Mouse (Mus musculus): Measurements from ENCODE around the gene Rdh16f2. TPM values are rescaled to one million over a fixed set of nuclear protein-coding genes. Genes with fewer than 3 reads are reported as not detected.
A peak's percentile ranks its signal among the peaks of the same experiment; 100 is the strongest.
"Not testable (repeated sequence)": the region's sequence is repeated elsewhere in the genome, so short reads cannot be mapped to it uniquely, and the experiment has no call there.

The Rdh16f2 gene
- polyA plus RNA-seq, 1 experiment from 2014 or later, result not detected

GRCm38 (mm10) chr10:127896705-127897104, 30.4 kb downstream of the Rdh16f2 start:
- no peak for ATAC-seq (ENCODE audit: insufficient number of reproducible peaks, low FRiP score, low TSS enrichment, low read depth)
- Histone ChIP-seq H3K36me3 (no peaks in the 10 kb centered on the region), H3K9ac (no peak overlapping the region), H3K4me1 (no peaks in the 10 kb centered on the region), H3K4me3 (no peak overlapping the region), H3K4me2 (no peak overlapping the region), H3K27ac (no peak overlapping the region), H3K9me3 (no peaks in the 10 kb centered on the region), H3K27me3 (no peaks in the 10 kb centered on the region)
- 57% methylated on average over 5 of the region's 5 CpGs for WGBS

- Histone ChIP-seq H3K4me1 (no peaks in the 10 kb centered on the region), H3K27ac (no peak overlapping the region; the same call in 1 of the 2 replicates), H3K9ac (no peak overlapping the region), H3K9me3 (no peaks in the 10 kb centered on the region), H3K27me3 (no peaks in the 10 kb centered on the region), H3K4me3 (no peak overlapping the region), H3K36me3 (no peaks in the 10 kb centered on the region), H3K4me2 (no peak overlapping the region)
- ATAC-seq (ENCODE audit: insufficient number of reproducible peaks, low FRiP score, low TSS enrichment, low read depth), result no peak
- WGBS, result 70% methylated on average over 3 of the region's 3 CpGs
Measured at GRCm38 (mm10) chr10:127897506-127897905, 31.2 kb downstream of the Rdh16f2 start.

GRCm38 (mm10) chr10:127898218-127898617, 31.9 kb downstream of the Rdh16f2 start, which contains the start of gene Sdr9c7:
Sdr9c7 (plus strand) TSS chr10:127898518.
- Histone ChIP-seq H3K9me3 (no peaks in the 10 kb centered on the region), H3K27ac (no peak within 1 kb of the TSS; the same call in 1 of the 2 replicates), H3K27me3 (no peaks in the 10 kb centered on the region), H3K4me3 (no peak within 1 kb of the TSS), H3K9ac (no peak within 1 kb of the TSS), H3K36me3 (no peaks in the 10 kb centered on the region), H3K4me1 (no peaks in the 10 kb centered on the region), H3K4me2 (no peak within 1 kb of the TSS)
- ATAC-seq (ENCODE audit: insufficient number of reproducible peaks, low FRiP score, low TSS enrichment, low read depth), result no peak
- 73% methylated on average over 2 of the region's 2 CpGs for WGBS

GRCm38 (mm10) chr10:127899783-127900182, 33.5 kb downstream of the Rdh16f2 start:
- no peak overlapping the region for H3K4me3 ChIP-seq
- H3K27me3 ChIP-seq, result no peaks in the 10 kb centered on the region
- no peaks in the 10 kb centered on the region for H3K4me1 ChIP-seq
- H3K9me3 ChIP-seq, result no peaks in the 10 kb centered on the region
- H3K27ac ChIP-seq, result no peak overlapping the region
- no peak overlapping the region for H3K4me2 ChIP-seq
- ATAC-seq (ENCODE audit: insufficient number of reproducible peaks, low FRiP score, low TSS enrichment, low read depth), result no peak
- 72% methylated on average over 5 of the region's 5 CpGs for WGBS
- H3K36me3 ChIP-seq, result no peaks in the 10 kb centered on the region
- H3K9ac ChIP-seq, result no peak overlapping the region

GRCm38 (mm10) chr10:127901751-127902150, 35.5 kb downstream of the Rdh16f2 start:
- no peak for ATAC-seq (ENCODE audit: insufficient number of reproducible peaks, low FRiP score, low TSS enrichment, low read depth)

GRCm38 (mm10) chr10:127903116-127903515, 36.8 kb downstream of the Rdh16f2 start:
- no peaks in the 10 kb centered on the region for H3K36me3 ChIP-seq
- H3K4me1 ChIP-seq, result no peaks in the 10 kb centered on the region
- no peak overlapping the region for H3K9ac ChIP-seq
- H3K27ac ChIP-seq, result no peak overlapping the region
- no peaks in the 10 kb centered on the region for H3K9me3 ChIP-seq
- no peak overlapping the region for H3K4me3 ChIP-seq
- 45% methylated on average over 1 of the region's 1 CpGs for WGBS
- no peak for ATAC-seq (ENCODE audit: insufficient number of reproducible peaks, low FRiP score, low TSS enrichment, low read depth)
- H3K4me2 ChIP-seq, result no peak overlapping the region
- no peaks in the 10 kb centered on the region for H3K27me3 ChIP-seq

More at GRCm38 (mm10) chr10:127901751-127902150, 35.5 kb downstream of the Rdh16f2 start:
- Histone ChIP-seq H3K4me3 (no peak overlapping the region), H3K9me3 (no peaks in the 10 kb centered on the region), H3K36me3 (no peaks in the 10 kb centered on the region), H3K4me1 (no peaks in the 10 kb centered on the region), H3K27me3 (no peaks in the 10 kb centered on the region), H3K9ac (no peak overlapping the region), H3K4me2 (no peak overlapping the region), H3K27ac (no peak overlapping the region)
- WGBS, result 84% methylated on average over 4 of the region's 4 CpGs

GRCm38 (mm10) chr10:127904718-127905446, 38.6 kb downstream of the Rdh16f2 start:
- Histone ChIP-seq H3K4me3 (no peak overlapping the region), H3K27me3 (no peaks in the 10 kb centered on the region), H3K36me3 (no peaks in the 10 kb centered on the region), H3K9ac (no peak overlapping the region), H3K4me2 (no peak overlapping the region), H3K9me3 (no peaks in the 10 kb centered on the region), H3K27ac (peak overlapping the region; percentile 18; the same call in 1 of the 2 replicates), H3K4me1 (no peaks in the 10 kb centered on the region)
- ATAC-seq (ENCODE audit: insufficient number of reproducible peaks, low FRiP score, low TSS enrichment, low read depth), result peak; percentile 52; the same call in 1 of the 2 replicates
- WGBS, result 62% methylated on average over 7 of the region's 7 CpGs

GRCm38 (mm10) chr10:127906138-127906537, 39.9 kb downstream of the Rdh16f2 start:
- H3K36me3 ChIP-seq, result no peaks in the 10 kb centered on the region
- 85% methylated on average over 2 of the region's 2 CpGs for WGBS
- H3K27me3 ChIP-seq, result no peaks in the 10 kb centered on the region
- no peak for ATAC-seq (ENCODE audit: insufficient number of reproducible peaks, low FRiP score, low TSS enrichment, low read depth)
- no peak overlapping the region for H3K9ac ChIP-seq
- H3K9me3 ChIP-seq, result no peaks in the 10 kb centered on the region
- H3K4me3 ChIP-seq, result no peak overlapping the region
- no peak overlapping the region for H3K4me2 ChIP-seq
- no peaks in the 10 kb centered on the region for H3K4me1 ChIP-seq
- H3K27ac ChIP-seq, result no peak overlapping the region

- H3K27me3 ChIP-seq, result no peaks in the 10 kb centered on the region
- H3K9ac ChIP-seq, result no peak overlapping the region
- no peak overlapping the region for H3K27ac ChIP-seq
- no peak for ATAC-seq (ENCODE audit: insufficient number of reproducible peaks, low FRiP score, low TSS enrichment, low read depth)
- no peaks in the 10 kb centered on the region for H3K9me3 ChIP-seq
- no peaks in the 10 kb centered on the region for H3K4me1 ChIP-seq
- H3K36me3 ChIP-seq, result no peaks in the 10 kb centered on the region
- no peak overlapping the region for H3K4me2 ChIP-seq
- H3K4me3 ChIP-seq, result no peak overlapping the region
Measured at GRCm38 (mm10) chr10:127907386-127907951, 41.2 kb downstream of the Rdh16f2 start.

GRCm38 (mm10) chr10:127915578-127915977, 49.3 kb downstream of the Rdh16f2 start:
- no peak overlapping the region for H3K9ac ChIP-seq
- ATAC-seq (ENCODE audit: insufficient number of reproducible peaks, low FRiP score, low TSS enrichment, low read depth), result no peak
- no peak overlapping the region for H3K4me3 ChIP-seq
- no peaks in the 10 kb centered on the region for H3K9me3 ChIP-seq
- H3K36me3 ChIP-seq, result no peaks in the 10 kb centered on the region
- no peaks in the 10 kb centered on the region for H3K27me3 ChIP-seq
- WGBS, result 92% methylated on average over 1 of the region's 1 CpGs
- H3K4me1 ChIP-seq, result no peaks in the 10 kb centered on the region
- H3K4me2 ChIP-seq, result no peak overlapping the region
- H3K27ac ChIP-seq, result no peak overlapping the region

- not testable (repeated sequence) for H3K9me3 ChIP-seq; ATAC-seq (ENCODE audit: insufficient number of reproducible peaks, low FRiP score, low TSS enrichment, low read depth)
- 60% methylated on average over 3 of the region's 3 CpGs for WGBS
Measured at GRCm38 (mm10) chr10:127917183-127917582, 50.9 kb downstream of the Rdh16f2 start.

GRCm38 (mm10) chr10:127917651-127918050, 51.4 kb downstream of the Rdh16f2 start:
- H3K4me2 ChIP-seq, result no peak overlapping the region
- no peaks in the 10 kb centered on the region for H3K4me1 ChIP-seq
- no peak overlapping the region for H3K4me3 ChIP-seq
- no peak overlapping the region for H3K9ac ChIP-seq
- no peaks in the 10 kb centered on the region for H3K36me3 ChIP-seq
- H3K9me3 ChIP-seq, result no peaks in the 10 kb centered on the region
- H3K27me3 ChIP-seq, result no peaks in the 10 kb centered on the region
- no peak for ATAC-seq (ENCODE audit: insufficient number of reproducible peaks, low FRiP score, low TSS enrichment, low read depth)
- H3K27ac ChIP-seq, result no peak overlapping the region
- WGBS, result 97% methylated on average over 5 of the region's 5 CpGs

More at GRCm38 (mm10) chr10:127917183-127917582, 50.9 kb downstream of the Rdh16f2 start:
- H3K36me3 ChIP-seq, H3K4me1 ChIP-seq, H3K27me3 ChIP-seq, H3K27ac ChIP-seq, H3K4me2 ChIP-seq, H3K9ac ChIP-seq, H3K4me3 ChIP-seq: not testable (repeated sequence)

Data from limb, embryonic 15.5 days (tissue).